Mouse (Mus musculus) ES-Bruce4 (cell line): ENCODE measurements at regions not wholly inside any gene's neighbourhood (a gene's known extent, or its start where the extent isn't known, plus 50 kb on each side); places are given as distances from the start of the nearest gene placed in this dataset.

ENCODE experiments used
- CTCF ChIP-seq: IDR thresholded peaks from one replicate; pipeline ENCODE4 v1.8.1; 2011; ENCODE audit warnings: low read depth, low read length
- EP300 ChIP-seq: IDR thresholded peaks from 2 replicates; pipeline ENCODE4 v1.6.1; 2011; ENCODE audit warnings: low read depth, low read length; ENCODE audit not compliant: insufficient read depth
- POLR2A ChIP-seq: IDR thresholded peaks from one replicate; pipeline ENCODE4 v1.8.1; 2011; ENCODE audit warnings: low read length; ENCODE audit not compliant: insufficient read depth

GRCm38 (mm10) chr9:67612101-67612500, 52.6 kb upstream of the Tln2 start:
- TF ChIP-seq CTCF (no peak), EP300 (no peak), POLR2A (no peak)
